Mouse (Mus musculus) cerebellum, adult 9-11 months (tissue): Measurements from ENCODE around the gene Hnf4a.

Experiments
- DNase-seq: peaks from one replicate; pipeline ENCODE4 v3.0.0; 2022

Gene Hnf4a

DNA sequence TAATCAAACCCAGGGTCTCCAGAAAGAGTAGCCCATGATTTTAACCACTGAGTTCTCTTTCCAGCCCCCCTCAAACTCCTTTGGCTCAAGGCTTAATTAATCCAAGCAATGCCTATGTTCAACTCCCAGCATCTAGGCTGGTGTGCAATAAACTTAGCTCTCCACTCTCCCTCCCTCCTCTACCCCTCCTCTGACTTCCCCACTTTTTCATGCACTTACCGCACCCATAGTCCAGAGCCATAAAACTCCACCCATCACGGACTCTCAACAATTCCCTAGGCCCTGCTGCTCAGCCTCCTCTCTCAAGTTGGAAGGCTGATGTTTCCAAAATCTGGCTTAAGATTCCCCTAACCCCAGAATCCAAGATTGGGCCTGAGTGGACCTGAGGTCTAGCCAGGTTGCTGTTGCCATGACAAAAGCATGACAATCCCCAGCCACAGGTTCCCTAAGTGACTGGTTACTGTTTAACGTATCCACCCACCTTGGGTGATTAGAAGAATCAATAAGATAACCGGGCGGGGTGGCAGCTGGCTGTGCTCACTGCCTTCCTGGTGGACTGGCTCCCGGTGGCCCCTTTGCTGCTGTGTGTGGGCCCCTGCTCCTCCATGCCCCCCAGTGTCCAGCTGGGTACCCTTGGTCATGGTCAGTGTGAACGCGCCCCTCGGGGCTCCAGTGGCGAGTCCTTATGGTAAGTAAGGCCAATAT, at the start of gene Hnf4a:
Gene Hnf4a, plus strand, starts transcription at position 509 of the 705 bp plus-strand sequence.
- DNase-seq: no peak

DNA sequence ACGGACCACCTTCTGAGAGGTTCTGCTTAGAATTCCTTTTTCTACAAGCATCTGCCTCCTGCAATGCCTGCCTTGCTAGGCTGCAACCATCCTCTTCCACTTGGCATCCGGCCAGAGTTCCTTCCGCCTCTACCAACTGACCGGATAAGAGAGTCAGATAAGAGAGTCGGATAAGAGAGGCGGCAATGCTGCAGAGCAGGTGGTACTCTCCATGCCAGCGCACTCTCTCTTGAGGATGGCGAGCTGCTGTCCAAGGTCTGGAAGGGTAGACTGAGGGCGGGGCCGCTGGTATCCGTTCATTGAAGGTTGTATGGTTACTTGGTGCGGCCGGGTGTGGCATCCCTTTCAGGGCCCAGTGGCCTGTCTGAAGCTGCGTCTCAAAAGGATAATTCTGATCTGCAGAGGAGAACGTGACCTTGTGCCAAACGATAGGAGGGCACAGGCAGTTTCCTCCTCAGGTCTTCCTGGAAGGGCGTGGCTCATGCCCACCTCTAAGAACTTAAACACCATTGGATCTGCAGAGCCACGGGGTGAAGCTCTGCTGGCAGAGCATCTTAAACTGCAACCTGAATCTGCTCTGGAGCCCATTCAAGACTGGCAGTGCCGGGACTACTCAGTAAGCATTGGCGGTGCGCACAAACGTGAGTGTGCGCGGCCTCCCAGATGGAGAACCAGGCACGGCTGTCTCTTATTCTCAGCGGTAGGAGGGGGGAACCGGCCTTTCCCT, 47.9 kb upstream of the Hnf4a start:
- DNase-seq: peak; percentile 72

DNA sequence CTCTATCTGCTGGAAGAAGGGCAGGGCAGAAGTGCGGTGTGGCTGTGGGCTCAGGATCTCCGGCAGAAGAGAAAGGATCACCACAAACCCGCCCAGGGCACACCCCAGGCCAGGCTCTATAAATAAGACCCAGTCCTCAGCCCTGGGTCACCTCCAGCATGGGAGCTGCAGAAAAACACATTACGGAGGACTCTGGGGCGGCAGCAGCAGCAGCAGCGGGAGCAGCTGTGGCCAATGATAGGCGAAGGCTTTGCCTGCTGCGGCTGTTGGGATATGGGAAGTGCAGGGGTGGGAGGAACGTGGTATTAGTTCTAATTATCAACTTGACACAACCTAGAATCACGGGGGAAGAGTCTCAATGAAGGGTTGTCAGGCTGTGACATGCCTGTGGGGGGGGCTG, 47.2 kb upstream of the Hnf4a start:
- no peak for DNase-seq

DNA sequence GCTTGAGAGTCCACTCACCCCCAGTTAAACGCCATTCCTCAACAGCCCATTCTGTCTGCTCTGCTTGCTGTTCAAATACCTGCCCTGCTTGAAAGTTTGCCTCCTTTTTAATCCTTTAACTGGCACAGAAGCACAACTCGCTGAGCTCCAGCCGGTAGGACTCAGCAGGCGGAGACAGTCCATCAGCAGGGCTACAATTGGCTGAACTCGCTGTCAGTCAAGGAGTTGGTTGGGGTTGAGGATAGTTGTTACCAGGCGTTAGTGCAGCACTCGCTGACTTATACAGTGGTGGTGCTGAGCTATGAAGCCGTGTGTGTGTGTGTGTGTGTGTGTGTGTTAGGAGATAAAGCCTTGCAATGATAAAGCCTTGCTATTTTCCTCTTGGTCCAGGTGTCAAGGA, 46.0 kb upstream of the Hnf4a start:
- DNase-seq: peak; percentile 4

DNA sequence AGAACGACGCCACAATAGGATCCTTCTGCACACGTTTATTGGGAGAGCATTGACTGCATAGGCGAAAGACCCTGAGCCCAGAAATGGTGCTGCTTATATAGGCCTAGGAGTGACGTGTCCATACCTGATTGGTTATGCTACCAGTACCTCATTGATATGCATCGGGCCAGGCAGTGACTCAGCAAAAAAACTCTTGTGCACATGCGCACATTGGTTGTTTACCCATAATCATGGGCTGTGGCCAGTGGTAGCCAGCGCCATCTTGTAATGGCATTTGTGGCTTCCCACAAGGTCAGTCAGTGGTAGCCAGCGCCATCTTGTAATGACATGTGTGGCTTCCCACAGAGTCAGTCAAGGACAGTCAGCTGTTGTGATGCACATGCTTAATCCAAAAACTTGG, 45.3 kb upstream of the Hnf4a start:
- peak; percentile 8 for DNase-seq

DNA sequence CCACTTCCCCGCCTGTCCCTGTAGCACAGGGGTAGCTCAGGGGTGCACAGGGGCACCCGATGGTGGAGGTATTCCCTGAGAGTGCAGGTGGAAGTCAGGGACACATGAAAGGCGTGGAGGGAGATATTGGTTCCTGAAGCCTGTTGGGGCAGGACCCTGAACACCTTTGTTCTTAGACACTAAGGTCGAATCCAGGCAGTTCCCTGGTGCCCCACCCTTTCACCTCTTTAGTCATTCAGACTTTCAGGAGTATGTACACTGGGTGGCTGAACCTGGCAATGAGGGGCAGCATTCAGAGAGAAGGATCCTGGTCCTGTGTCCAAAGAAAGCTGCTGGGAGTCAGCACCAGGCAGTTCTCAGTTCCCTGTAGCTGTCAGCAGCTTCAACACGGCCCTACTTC, 44.2 kb upstream of the Hnf4a start:
- DNase-seq: peak; percentile 4

DNA sequence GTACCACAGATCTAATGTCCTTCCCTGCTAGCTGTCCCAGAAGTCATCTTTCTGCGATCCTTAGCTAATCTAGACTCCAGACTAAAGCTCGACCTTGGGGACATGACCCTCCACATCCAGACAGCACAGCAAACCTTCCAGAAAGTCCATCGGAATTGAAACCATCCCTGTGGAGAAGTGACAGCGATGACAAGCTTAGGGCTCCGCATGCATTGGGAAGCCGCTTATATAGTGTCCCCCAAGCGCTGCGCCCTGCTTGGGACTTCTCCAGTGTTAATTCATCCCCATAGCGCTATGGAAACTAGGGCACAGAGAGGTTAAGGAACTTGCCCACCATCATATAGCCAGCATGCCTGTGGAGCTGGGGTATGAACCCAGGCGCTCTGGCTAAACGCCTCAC, 43.8 kb upstream of the Hnf4a start:
- DNase-seq: no peak

DNA sequence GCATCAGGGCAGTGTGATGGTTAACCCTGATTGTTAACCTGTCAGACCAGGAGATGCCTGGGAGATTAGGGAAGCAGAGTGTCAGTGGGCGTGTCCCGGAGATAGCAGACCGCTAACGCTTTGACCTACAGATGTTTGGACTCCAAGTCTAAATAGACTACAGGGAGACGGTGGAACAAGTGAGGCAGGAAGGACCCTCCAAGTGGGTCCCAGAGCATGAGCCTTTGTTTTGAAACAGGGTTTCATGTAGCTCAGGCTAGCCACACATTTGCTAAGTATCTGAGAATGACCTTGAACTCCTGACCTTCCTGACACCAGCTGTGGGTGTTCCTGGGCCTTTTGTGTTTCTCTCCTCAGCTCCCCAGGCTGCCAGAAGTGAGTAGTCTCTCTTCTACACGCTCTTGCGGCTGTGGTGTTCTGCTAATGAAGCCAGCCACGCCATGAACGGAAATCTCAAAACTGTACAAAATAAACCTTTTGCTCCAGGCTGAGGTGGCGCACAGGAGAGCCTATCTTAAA, 43.3 kb upstream of the Hnf4a start:
- DNase-seq: peak; percentile 12

DNA sequence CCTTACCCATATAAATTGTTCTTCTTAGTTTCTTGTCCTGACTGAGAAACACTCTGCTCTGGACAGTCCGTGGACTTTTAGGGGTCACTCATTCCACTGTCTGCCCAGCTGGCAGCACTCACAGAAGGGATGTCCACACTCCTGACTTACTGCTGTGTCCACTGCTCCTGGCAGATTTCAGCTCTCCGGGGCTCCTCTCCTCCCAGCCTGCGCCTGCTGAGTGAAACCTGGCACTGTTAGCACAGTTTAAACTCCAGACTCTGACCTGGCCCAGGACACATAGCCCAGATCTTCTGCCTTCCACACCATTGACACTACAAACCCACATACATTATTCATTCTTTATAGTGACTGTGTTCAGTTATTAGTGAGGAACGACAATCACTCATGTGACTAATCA, 42.6 kb upstream of the Hnf4a start:
- peak; percentile 41 for DNase-seq

DNA sequence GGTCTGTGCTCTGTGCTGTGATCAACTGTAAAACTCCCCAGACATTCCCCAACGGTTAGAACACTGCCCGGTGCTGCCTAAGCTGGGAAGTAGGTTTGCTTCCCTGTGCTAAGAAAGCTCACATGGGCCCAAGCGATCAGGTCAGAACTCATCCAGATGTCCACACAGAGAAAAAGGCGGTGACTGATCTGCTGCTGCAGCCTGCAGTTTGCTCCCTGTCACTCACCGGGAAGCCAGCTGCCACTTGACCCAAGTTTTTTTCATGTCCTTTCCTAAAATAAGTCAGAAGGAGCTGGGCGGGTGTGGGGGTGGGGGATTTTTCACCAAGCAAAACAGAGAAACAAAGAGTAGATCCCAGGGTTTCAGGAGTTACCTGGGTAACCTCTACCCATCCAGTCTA, 42.0 kb upstream of the Hnf4a start:
- DNase-seq: peak; percentile 6

DNA sequence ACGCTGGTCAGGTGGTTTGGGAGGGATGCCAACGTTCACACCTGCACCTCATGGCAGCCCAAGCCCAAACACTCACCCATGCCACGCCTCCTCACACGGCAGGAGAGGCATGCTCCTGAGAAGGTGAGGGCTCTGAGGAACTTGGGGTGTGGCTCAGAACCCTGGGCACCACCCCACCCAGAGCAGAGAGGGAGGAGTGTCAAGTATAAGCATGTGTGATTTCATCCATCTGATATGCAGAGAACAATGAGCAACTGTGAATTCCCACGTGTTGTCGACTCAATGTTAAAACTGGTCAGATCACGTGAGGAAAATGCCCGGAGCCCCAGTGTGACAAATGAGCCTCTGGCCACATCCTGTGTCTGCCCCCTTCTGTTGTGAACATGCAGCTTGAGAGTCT, 39.8 kb upstream of the Hnf4a start:
- peak; percentile 16 for DNase-seq

DNA sequence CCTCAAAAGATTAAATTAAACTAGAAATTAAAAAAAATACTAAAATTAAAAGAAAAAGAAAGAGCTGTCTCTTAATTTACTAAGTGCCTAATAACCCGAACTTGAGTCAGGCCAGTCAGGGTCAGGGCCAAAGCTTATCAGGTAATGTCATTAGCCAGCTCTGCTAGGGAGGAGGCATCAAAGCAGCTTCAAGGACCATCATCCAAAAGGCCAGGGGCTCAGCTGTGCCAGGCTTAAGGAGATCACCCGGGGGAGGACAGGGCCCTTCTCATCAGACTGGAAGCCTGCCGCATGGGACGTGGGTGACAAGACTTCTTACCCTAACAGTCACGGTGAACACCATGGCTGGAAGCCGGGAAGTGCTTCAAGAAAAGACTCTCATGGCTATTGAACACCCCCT, 39.0 kb upstream of the Hnf4a start:
- DNase-seq: peak; percentile 4

DNA sequence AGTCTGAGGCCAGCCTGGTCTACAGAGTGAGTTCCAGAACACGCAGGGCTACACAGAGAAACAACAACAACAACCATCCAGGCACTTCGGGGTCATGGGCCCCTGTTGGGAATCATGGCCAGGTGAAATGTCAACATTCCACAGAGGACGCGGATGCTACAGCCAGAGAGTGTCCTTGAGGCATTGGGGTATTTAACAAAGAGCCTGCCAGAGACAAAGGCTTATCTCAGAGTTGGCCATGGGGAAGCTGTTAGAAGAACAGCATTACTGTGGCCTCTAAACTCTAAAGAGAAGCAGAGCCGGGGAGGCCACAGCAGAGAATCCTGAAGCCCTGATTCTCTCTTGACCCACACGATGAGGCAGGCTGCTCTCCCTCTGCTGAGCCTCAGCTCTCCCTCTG, 37.7 kb upstream of the Hnf4a start:
- peak; percentile 3 for DNase-seq

DNA sequence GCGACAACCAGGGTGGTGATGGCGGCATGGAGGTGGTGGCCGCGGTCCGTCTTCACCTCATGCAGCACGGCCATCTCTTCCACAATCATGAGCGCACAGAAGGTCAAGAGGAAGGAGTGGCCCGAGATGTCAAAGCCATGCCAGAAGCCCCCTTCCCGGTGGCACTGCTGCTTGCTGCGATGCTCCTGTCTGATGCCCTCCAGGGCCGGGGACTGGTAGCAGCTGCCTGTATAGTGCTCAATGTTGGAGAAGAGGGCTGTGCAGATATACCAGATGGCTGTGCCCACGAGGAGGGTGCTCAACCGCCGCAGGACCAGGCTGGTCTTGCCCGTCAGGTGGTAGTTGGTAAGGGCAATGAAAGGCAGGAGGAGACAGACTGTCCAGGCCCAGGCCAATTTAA, 36.9 kb upstream of the Hnf4a start:
- peak; percentile 16 for DNase-seq

DNA sequence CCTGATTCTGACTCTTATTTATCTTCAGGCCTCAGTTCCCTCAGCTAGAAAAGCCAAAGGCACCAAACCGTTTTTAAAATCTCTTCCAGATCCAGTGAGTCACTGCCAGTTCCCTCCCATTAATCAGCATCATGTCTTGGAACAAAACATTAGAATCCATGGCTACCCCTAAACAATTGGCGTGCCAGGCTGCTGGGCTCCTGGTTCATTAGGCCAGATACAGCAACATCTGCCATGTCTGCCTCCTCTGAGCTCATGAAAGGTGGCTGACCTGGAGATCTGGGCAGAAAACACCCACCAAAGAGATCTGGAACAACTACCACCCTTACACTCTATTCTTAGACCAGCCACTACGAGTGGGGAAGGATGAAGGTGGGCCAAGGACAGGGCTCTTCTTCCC, 35.5 kb upstream of the Hnf4a start:
- DNase-seq: peak; percentile 29

DNA sequence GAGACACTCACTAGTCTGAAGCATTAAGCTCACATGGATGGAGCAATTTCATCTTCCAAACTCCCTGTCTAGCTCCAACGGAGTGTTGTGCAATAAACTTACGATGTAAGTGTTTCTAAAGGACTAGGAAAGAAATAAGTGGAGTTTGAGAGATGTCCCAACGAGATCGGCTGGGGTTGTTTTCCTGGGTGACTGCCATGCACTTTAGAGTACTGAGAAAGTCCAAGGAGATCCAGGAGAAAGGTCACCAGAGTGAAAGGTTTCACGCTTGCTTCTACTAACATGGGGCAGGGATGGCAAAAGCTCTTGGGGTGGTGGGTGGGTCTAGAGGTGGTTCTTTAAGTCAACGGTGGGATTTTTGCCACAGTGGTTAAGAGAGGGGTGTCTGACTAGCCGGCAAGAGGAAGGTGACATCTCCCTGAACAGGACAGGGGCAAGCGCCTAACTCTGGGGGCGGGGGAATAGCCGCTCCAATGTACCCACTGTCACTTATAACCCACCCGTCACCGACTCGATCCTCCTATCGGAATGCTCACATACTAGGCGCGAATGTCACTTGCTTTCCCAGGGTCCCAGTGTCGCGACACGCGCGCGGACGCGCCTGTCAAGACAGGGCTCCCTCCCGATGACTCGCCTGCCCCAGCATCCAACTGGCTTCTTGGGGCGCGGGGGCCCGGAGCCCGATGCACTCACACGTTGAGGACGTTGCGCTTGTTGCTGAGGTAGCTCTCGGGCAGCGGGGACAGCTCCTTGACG, 34.7 kb upstream of the Hnf4a start:
- DNase-seq: no peak

DNA sequence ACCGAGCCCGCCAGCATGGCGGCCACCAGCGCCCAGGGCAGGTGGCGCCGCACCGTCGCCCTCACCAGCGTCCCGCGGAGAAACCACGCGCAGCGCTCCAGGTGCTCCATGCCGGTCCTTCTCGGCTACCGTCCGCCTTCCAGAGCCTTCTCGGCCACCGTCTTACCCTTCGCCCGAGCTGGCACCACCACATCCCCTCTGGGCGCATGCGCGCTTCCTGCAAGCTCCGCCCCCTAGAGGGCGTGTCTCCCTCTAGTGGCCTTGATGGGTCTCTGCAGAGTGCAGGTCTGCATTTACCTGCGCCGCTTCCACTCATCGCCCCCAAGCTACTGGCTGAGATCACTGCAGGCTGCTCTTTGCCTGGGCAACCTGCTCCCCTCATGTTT, 34.1 kb upstream of the Hnf4a start, which contains the start of gene Fitm2:
Gene Fitm2, minus strand, starts transcription at position 164 of the 386 bp plus-strand sequence.
- peak; percentile 95 for DNase-seq

DNA sequence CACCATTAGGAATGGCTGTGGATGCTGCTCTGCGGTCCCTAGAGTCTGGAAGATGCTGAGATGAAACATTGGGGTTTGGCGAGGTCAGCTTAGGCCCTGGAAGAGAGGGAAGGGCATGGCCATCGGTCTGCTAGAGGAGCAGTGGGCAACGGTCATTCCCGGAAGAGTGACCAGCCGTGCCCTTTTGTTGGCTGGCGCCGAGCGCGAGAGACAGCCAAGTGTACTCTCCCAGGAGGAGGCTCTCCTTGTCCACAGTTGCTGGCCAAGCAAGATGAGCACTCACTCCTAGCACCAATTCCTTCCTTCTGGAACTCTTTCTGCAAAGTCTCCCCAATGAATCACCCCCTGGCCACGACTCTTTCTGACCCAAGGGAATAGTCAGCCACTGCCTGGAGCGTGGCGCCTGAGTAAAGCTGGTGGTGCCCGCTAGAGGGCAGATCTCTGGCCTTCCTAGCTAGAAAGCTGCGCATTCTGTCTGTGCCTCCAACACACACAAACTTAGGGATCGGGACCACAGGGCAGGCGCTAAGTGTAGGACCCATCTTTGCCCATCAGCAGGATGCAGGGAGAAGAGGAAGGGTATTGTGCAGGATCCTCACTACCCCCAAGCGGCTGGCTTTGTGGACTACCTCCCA, 26.3 kb upstream of the Hnf4a start:
- DNase-seq: no peak

DNA sequence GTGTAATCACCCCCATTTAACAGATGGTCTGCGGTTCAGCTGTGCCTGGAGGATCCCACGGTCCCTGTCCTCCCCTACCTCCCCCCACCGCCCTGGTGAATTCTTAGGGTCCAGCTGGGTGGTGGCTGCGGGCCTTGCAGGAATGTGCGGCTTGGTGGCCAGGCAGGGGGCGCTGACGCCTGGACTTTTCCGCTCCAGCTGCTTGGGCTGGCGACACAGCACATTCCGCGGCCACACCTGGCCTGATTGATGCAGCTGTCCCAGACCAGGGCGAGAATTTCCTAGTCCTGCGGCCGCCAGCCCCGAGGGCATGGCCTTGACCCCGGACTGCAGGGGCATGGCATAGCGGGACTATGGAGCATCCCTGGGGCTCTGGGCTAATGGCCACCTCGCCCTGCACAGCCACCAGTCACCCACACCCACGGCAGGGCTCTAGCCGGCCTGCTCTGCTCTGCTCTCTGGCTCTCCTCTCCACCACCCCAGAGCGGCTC, 25.0 kb upstream of the Hnf4a start:
- no peak for DNase-seq

DNA sequence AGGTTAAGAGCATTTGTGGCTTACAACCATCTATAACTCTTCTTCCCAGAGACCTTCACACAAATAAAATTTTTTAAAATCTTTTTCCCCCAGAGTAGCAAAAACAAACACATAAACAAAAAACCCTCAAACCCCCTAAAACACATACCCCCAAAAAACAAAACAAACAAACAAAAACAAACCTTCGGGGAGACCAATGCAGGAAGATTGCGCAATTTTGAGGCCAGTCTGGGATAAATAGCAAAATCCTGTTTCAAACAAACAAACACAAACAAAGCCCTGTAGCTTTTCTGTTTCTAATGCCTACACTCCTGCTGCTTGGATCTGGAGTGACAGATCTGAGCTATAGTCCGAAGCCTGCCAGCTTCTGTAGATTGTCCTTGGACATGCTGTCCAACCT, 19.2 kb upstream of the Hnf4a start:
- no peak for DNase-seq

DNA sequence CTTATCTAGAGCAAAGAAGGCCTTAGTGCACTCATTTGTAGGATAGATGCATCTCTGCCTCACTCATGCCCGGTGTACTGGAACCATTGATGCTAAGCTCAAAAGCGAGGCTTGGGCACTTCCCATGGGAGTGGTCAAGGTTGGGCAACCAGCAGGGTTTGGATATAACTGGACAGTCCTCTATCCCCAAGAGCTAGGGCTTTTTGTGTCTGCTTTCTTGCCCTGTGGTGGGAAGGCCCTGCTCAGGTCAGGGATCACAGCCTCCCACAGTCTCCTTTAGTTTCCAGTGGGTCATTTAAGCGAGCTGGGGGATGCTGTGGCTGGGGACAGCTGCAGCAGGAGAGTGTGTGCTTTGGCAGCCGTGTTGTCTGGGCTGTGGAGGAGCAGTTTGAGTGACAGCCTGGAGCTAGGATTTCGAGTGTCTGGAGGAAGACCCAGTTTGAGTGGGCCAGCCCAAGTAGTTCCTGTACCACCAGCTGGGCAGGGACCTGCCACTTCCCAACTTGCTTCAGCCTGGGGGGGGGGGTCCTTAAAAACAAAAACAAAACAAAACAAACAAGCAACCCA, 16.8 kb upstream of the Hnf4a start:
- no peak for DNase-seq

DNA sequence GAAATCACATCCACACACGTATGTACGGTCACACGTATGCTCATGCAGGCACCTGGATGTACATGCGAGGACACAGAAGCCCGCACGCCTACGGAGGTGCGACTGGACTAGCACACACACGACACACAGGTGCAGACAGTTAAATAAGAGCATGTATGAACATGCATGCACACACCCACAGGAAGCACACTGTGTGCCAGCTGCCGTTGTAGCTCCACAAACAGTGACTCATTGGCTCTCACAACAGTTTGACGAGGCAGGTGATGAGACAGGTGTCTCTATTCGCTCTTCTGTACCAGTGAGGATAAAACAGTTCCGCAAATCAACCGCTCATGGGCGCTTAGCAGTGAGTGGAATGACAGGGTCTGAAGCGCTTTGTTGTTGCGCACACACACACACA, 16.0 kb upstream of the Hnf4a start:
- no peak for DNase-seq

DNA sequence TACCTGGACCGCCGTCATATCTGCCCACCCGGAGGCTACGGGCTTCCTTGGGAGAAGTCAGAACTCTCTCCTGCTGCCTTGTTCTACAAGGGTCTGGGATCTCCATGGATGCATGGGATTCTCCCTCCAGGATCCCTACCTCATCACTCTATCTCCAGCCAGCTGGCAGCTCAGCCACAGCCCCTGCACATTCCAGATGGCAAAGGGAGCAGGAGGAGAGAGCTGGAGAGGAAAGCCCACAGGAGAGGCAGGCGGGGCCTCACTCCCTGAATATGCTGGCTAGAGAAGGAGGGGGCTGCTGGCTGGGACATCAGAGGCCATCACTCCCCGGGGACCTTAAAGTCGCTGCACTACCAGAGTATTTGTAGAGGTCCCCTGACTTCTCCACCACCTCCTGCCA, 15.3 kb upstream of the Hnf4a start:
- DNase-seq: no peak
